Mouse (Mus musculus) liver, embryonic 14.5 days (tissue): Measurements from ENCODE around the gene Errfi1.

Experiments used
- CTCF ChIP-seq: IDR thresholded peaks from 2 replicates; pipeline ENCODE4 v1.5.1; 2016; ENCODE audit warnings: antibody characterized with exemption, low read depth, control low read depth
- EP300 ChIP-seq: IDR thresholded peaks from 2 replicates; pipeline ENCODE4 v1.6.1; 2016; ENCODE audit warnings: antibody characterized with exemption, low read depth

GRCm38 (mm10) chr4:150891308-150891707 is 37.6 kb downstream of the Errfi1 start:
- no peak for TF ChIP-seq CTCF
- TF ChIP-seq EP300: no peak
